Mouse (Mus musculus): ENCODE data around the gene Slc12a4.

The Slc12a4 gene

DNA sequence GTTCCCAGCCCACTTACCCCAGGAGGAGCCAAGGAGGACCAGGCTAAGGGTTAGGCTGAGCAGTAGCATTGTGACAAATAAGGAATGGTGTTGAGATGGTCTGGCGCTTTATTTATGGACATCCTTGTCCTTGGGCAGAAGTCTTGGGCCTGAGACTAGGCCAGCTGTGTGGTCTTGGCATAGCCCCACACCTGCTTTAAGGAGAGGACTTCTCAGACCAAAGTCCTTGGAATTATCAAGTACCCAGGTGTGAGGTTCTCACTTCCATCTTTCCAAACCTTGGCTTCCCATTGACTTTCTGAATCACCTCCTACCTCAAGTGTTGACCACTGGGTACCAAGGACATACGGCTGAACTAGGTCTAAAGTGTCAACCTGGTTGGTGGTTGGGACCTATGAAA, 32.1 kb downstream of the Slc12a4 start, which contains the start of gene Ctrl:
TSS of gene Ctrl (minus strand) at position 101 of the 400 bp plus-strand sequence.
- no peak for DNase-seq (ENCODE audit: low read depth, low spot score)

GRCm38 (mm10) chr8:105932525-105932924, 33.4 kb downstream of the Slc12a4 start:
- no peak for DNase-seq (ENCODE audit: low read depth, low spot score)

DNA sequence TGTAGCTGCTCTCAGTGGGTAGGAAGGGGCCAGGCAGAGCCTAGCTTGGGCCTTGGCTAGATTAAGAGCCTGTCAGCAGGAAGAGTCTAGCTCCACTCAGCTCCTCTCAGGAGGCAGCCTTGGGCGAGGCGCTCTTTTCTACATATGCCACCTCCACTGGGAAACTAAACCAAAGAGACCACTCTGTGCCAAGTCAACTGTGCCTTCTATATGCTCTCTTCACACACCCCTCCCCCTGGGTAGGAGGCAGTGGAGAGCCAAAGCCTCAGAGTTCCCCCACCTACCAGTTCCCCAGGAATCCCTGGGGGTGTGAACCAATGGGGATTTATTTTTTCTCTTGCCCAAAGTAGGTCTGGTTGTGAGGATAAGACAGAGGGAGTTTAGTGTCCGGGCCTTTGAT, 34.6 kb downstream of the Slc12a4 start:
- DNase-seq (ENCODE audit: low read depth, low spot score), result peak; percentile 81

DNA sequence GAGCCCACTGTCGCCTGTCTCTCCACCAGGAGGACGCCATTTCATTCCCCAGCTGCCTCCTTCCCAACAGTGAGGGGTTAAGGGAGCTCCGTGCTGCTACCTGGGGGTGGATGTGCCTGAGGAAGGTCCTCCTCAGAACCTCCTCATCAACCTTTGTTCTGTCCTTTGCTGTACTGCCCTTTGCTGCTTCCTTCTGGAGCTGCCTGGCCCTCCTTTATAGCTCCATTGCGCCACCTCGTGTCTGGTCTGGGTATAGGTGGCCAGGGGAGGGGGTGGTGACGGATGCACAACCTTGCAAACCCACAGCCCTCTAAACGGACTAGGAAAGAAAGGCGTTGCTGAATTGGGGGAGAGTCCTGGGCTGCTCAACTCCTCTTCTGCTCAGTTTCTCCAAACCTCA, 35.3 kb downstream of the Slc12a4 start:
- peak; percentile 79 for DNase-seq (ENCODE audit: low read depth, low spot score)

DNA sequence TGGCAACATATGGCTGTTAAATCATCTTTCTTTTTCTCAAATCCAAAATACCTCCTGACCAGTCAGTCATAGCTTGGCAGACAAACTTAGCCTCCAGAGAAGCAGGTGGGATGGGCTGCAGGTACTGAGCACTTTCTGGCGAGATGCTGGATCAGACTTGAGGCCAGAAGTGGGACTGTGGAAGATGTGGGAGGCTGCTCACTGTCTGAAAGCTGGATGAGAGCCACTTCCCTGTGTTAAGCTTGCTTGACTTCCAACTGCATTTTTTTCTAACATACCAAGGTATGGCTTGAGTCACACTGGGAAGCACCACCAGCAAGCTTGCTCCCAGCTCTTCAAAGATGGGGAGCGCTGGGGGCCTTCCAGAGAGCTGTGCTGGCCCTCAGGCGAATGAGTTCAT, 40.8 kb downstream of the Slc12a4 start:
- peak; percentile 87 for DNase-seq (ENCODE audit: low read depth, low spot score)

DNA sequence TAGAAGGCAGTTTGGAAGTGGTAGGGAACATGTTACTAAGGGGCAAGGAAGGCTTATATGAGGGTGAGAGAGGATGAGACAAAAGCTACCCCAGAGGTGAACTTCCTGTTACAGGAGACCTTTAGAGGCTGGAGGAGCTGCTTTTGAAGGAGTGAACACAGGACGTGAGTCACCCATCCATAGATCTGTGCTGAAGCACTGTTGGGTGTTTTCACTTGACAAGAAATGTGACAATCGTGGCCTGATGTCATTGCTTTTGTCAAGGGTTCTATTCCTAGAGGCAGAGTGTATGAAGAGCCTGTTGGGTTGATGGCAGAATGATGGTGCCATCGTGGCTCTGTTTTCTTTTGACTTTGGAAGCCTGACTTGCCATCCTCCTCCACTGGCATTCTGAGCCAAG, 46.5 kb downstream of the Slc12a4 start:
- DNase-seq (ENCODE audit: low read depth, low spot score), result peak; percentile 66

DNA sequence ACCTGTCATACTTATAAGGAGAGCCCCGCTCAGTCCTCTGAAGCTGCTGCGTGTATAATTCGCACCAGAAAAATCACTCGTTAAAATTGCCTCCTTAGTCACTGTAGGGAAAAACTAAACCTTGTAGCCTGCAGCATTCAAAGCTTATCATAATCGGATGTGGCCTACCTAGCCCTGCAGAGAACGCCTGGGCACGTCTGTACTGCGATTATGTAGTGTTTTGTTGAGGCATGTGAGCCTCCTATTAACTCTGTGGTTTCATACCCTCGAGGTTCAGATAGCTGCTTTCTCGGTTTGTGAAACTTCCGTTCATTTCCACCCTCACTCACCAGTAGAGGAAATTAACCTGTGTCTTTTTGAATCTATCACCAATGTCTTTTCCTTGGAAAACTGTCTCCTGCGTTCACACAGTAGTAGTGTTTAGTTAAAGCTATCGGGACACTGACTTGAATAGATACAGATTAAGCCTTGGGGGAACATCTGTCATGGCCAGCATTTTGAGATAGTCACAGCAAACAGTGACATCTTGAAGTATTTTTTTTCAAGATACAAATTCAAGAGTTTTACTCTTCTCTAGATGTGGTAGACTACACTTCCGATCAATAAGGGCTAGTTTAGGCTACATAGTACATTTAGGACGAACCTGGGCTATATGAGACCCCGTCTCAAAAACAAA, 64.8 kb downstream of the Slc12a4 start:
- no peak for DNase-seq (ENCODE audit: low read depth, low spot score)

GRCm38 (mm10) chr8:105900180-105900940, 65.5 kb downstream of the Slc12a4 start, which contains the start of gene Pskh1:
Gene Pskh1 (plus strand): TSS chr8:105900441.
- DNase-seq (ENCODE audit: low read depth, low spot score), result peak; percentile 97

DNA sequence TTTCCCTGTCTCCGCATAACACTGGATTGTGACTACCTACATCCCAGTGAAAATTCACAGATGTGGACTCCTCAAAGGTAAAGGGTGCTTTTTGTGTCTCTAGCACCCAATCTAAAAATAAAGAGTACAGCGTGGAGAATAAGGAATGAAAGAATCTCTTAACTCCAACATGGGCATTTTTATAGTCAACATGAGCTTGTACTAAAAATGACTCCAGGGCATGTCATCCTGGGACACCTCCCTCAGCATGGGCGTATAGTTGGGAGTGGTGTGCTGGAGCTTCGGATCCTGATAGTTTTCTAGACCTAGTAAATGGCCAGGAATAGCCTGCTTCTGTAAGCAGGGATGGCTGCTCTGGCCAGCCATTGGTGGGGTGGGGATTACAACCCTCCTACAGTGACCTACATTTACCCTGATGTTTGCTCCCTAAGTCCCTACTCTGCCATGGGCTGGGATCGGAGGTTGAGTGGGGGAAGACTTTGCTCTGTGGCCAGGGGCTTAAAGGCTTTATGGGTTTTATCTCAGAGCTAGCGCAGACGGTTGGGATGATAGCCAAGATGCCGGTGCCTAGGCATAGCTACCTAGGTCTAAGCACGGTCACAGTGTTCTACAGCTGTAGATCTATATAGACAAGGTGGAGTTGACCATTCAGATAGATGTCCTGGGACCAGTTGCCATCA, 68.0 kb downstream of the Slc12a4 start:
- DNase-seq (ENCODE audit: low read depth, low spot score), result peak; percentile 56
